Comparison of ENCODE assay signal across 8 mouse cellular contexts in genomic region chr5:28316151-28316721, GRCm38 (mm10). TPM values are rescaled to one million over a fixed set of nuclear protein-coding genes. Genes with fewer than 3 reads are reported as not detected.
DNase-seq lines count a peak whose midpoint lies in the region; ATAC-seq and TF ChIP-seq lines count a peak whose summit lies in the region.

No protein-coding gene starts in this region.

- no peak for TF ChIP-seq CTCF in lung, adult 2 months (IDR thresholded peaks at IDR 0.05; ENCODE audit: insufficient read depth, low read length)

- peak overlapping the region; percentile 94 for H3K4me3 ChIP-seq in lung, adult 2 months (replicated peaks; ENCODE audit: extremely low read depth, low read depth, low read length)
- H3K4me3 ChIP-seq in embryonic facial prominence, embryonic 12.5 days, result peak overlapping the region; percentile 94
- peak overlapping the region; percentile 92 for H3K4me3 ChIP-seq in intestine, embryonic 16.5 days (ENCODE audit: low read length)
- H3K4me3 ChIP-seq in myocyte, result peak overlapping the region; percentile 49

- no peaks in the 10 kb centered on the region for H3K27me3 ChIP-seq in embryonic facial prominence, embryonic 12.5 days
- H3K27me3 ChIP-seq in intestine, embryonic 16.5 days (replicated peaks; ENCODE audit: control insufficient read depth, insufficient read depth, low read length), result no peaks in the 10 kb centered on the region
- no peaks in the 10 kb centered on the region for H3K27me3 ChIP-seq in myocyte (ENCODE audit: control insufficient read depth, insufficient read depth, insufficient read length)

- no peaks in the 10 kb centered on the region for H3K36me3 ChIP-seq in embryonic facial prominence, embryonic 12.5 days
- H3K36me3 ChIP-seq in intestine, embryonic 16.5 days (ENCODE audit: control insufficient read depth, insufficient read depth, low read length), result no peaks in the 10 kb centered on the region
- no peaks in the 10 kb centered on the region for H3K36me3 ChIP-seq in myocyte (ENCODE audit: control insufficient read depth, insufficient read depth)

- H3K4me2 ChIP-seq in embryonic facial prominence, embryonic 12.5 days (replicated peaks), result peak overlapping the region; percentile 69
- peak overlapping the region; percentile 83 for H3K4me2 ChIP-seq in intestine, embryonic 16.5 days (ENCODE audit: low read depth, low read length)
- peak overlapping the region; percentile 81 for H3K4me2 ChIP-seq in myocyte (ENCODE audit: low read depth)

- H3K79me2 ChIP-seq in myocyte (ENCODE audit: control insufficient read depth, insufficient read depth), result peaks cover 38% of the 10 kb centered on the region

- no peak for TF ChIP-seq POLR2A in lung, adult 2 months (IDR thresholded peaks at IDR 0.05; ENCODE audit: borderline replicate concordance, extremely low read depth, low read depth, low read length)
- TF ChIP-seq POLR2A in myocyte (IDR thresholded peaks at IDR 0.05; ENCODE audit: insufficient read length, low read depth), result no peak

- H3K27ac ChIP-seq in embryonic facial prominence, embryonic 12.5 days, result peak overlapping the region; percentile 100
- peak overlapping the region; percentile 100 for H3K27ac ChIP-seq in intestine, embryonic 16.5 days (ENCODE audit: low read length)

- peaks cover 13% of the 10 kb centered on the region for H3K4me1 ChIP-seq in lung, adult 2 months (ENCODE audit: control insufficient read depth, insufficient read depth, low read length)
- H3K4me1 ChIP-seq in embryonic facial prominence, embryonic 12.5 days, result peaks cover 11% of the 10 kb centered on the region
- H3K4me1 ChIP-seq in intestine, embryonic 16.5 days (ENCODE audit: control insufficient read depth, insufficient read depth, low read length), result peaks cover 7% of the 10 kb centered on the region; the same call in 1 of the 2 replicates

- ATAC-seq in embryonic facial prominence, embryonic 12.5 days (ENCODE audit: insufficient number of reproducible peaks, insufficient read depth, low FRiP score, low TSS enrichment), result no peak
- ATAC-seq in intestine, embryonic 16.5 days, result no peak
- ATAC-seq in CD4-positive, CD25-positive, alpha-beta regulatory T cell, adult 4 months, result no peak

- H3K9ac ChIP-seq in embryonic facial prominence, embryonic 12.5 days, result peak overlapping the region; percentile 100
- peak overlapping the region; percentile 100 for H3K9ac ChIP-seq in intestine, embryonic 16.5 days (ENCODE audit: low read depth, low read length)

- H3K9me3 ChIP-seq in embryonic facial prominence, embryonic 12.5 days, result no peaks in the 10 kb centered on the region
- H3K9me3 ChIP-seq in intestine, embryonic 16.5 days (ENCODE audit: control insufficient read depth, low read length), result no peaks in the 10 kb centered on the region

- peak overlapping the region; percentile 89 for H3ac ChIP-seq in myocyte (ENCODE audit: control insufficient read depth, insufficient read length)

- under 1% methylated on average over 14 of the region's 14 CpGs for WGBS in lung, adult 2 months
- WGBS in embryonic facial prominence, embryonic 12.5 days, result 2% methylated on average over 14 of the region's 14 CpGs
- WGBS in intestine, embryonic 16.5 days, result under 1% methylated on average over 14 of the region's 14 CpGs

- no peak for DNase-seq in lung, adult 2 months
- no peak for DNase-seq in lung, postnatal 14 days
- DNase-seq in thymus, adult 18-20 months, result no peak
- no peak for DNase-seq in spleen, postnatal 14 days (ENCODE audit: low spot score in 2 of 2)

TF ChIP-seq in myocyte, 11 proteins besides CTCF, POLR2A, EP300 and RAD21:
- TF ChIP-seq REST (IDR thresholded peaks at IDR 0.05; ENCODE audit: insufficient read depth, insufficient read length) (no peak), MYOD1 (IDR thresholded peaks at IDR 0.05; ENCODE audit: control insufficient read depth in 1 of 3, insufficient read length in 2 of 3, low read depth in 2 of 3) (no peak), SRF (IDR thresholded peaks at IDR 0.05; ENCODE audit: control insufficient read depth, insufficient read length, low read depth) (no peak), E2F4 (IDR thresholded peaks at IDR 0.05; ENCODE audit: insufficient read depth) (no peak), POLR2AphosphoS2 (IDR thresholded peaks at IDR 0.05; ENCODE audit: insufficient read length, low read depth) (no peak), TCF12 (IDR thresholded peaks at IDR 0.05; ENCODE audit: insufficient read depth, poor library complexity, severe bottlenecking) (no peak)

RNA-seq across cellular contexts. Expression of gene Rbm33, which starts 0.7 kb away (rescaled TPM):
- 25.5 and 31.2 TPM in 2 replicates for polyA plus RNA-seq in lung, adult 2 months (2012; rRNA removed)
- polyA plus RNA-seq in embryonic facial prominence, embryonic 12.5 days (2016; fragmentation: Nextera tagmentation; extraction: Ambion mirVana), result 16.0 and 17.6 TPM in 2 replicates
- polyA plus RNA-seq in intestine, embryonic 16.5 days (2015; fragmentation: Nextera tagmentation; extraction: Ambion mirVana), result 6.5 and 6.8 TPM in 2 replicates
- polyA plus RNA-seq in myocyte (2012; fragmentation: generic; extraction: Trizol), result 11.7 TPM
- 10 to 100 TPM; 13.2 to 13.5 TPM for polyA plus RNA-seq in CD4-positive, CD25-positive, alpha-beta regulatory T cell, adult 4 months (2017; shearing (Covaris generic))
